Mouse (Mus musculus): Measurements from ENCODE around the gene Gm20683. TPM values are rescaled to one million over a fixed set of nuclear protein-coding genes. Genes with fewer than 3 reads are reported as not detected.

Gm20683 gene
- polyA plus RNA-seq, 1 experiment from 2014 or later = 14.8 TPM

- ATAC-seq = no peak
- Histone ChIP-seq H3K4me2 (ENCODE audit: low read length) (no peak overlapping the region), H3K36me3 (ENCODE audit: control insufficient read depth, insufficient read depth, low read length) (peaks cover 25% of the 10 kb centered on the region), H3K27me3 (replicated peaks; ENCODE audit: control insufficient read depth, insufficient read depth, low read length) (no peaks in the 10 kb centered on the region), H3K9ac (ENCODE audit: low read depth, low read length) (no peak overlapping the region), H3K4me3 (ENCODE audit: low read length) (no peak overlapping the region), H3K9me3 (ENCODE audit: control insufficient read depth, low read length) (no peaks in the 10 kb centered on the region), H3K27ac (ENCODE audit: low read depth, low read length) (no peak overlapping the region), H3K4me1 (ENCODE audit: control insufficient read depth, insufficient read depth, low read depth, low read length) (peaks cover 17% of the 10 kb centered on the region)
- 11% methylated on average over 5 of the region's 5 CpGs for WGBS
Measured at GRCm38 (mm10) chr17:25880913-25881641, 39.5 kb upstream of the Gm20683 start.

DNA sequence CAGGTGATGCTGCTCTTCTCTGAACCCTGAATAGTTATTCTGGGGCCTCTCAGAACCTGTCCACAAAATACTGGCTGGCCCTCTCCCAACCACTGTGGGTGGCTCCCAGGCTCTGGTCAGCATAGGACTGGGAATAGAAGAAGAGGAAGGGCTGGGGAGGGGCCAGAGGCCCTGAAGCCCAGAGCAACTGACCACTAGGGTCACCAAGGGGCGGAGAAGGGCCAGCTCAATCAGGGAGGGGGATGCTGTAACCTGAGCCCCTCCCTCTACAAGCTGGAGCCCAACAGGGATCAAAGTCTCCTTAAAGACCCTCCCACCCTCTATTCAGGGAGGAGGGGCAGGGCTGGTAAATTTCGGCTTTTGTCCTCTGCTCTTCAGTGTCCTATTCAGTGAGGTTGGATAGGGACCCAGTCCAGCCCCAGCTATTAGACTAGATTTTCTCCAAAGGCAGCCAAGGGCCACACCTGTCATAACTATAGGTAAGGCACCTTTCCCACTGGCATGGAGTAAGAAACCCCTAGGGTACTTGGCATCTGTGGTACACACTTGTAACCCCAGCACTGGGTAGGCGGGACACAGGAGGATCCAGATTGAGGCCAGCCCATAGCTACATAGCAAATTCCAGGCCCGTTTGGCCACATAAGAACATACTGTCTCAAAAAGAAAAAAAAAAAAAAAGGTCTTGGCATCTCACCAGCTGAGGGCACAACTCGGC, 38.8 kb upstream of the Gm20683 start, which contains the start of gene Wfikkn1:
Gene Wfikkn1, minus strand, starts transcription at position 663 of the 715 bp plus-strand sequence.
- no peak within 1 kb of the TSS for H3K4me3 ChIP-seq (ENCODE audit: low read length)
- 22% methylated on average over 5 of the region's 5 CpGs for WGBS
- H3K36me3 ChIP-seq (ENCODE audit: control insufficient read depth, insufficient read depth, low read length) = peaks cover 25% of the 10 kb centered on the region
- H3K9ac ChIP-seq (ENCODE audit: low read depth, low read length) = no peak within 1 kb of the TSS
- H3K27me3 ChIP-seq (replicated peaks; ENCODE audit: control insufficient read depth, insufficient read depth, low read length) = no peaks in the 10 kb centered on the region
- H3K27ac ChIP-seq (ENCODE audit: low read depth, low read length) = no peak within 1 kb of the TSS
- ATAC-seq = no peak
- H3K4me1 ChIP-seq (ENCODE audit: control insufficient read depth, insufficient read depth, low read depth, low read length) = peaks cover 19% of the 10 kb centered on the region
- H3K4me2 ChIP-seq (ENCODE audit: low read length) = no peak within 1 kb of the TSS
- no peaks in the 10 kb centered on the region for H3K9me3 ChIP-seq (ENCODE audit: control insufficient read depth, low read length)

GRCm38 (mm10) chr17:25879750-25880149, 38.2 kb upstream of the Gm20683 start:
- Histone ChIP-seq H3K4me2 (ENCODE audit: low read length) (no peak overlapping the region), H3K4me3 (ENCODE audit: low read length) (no peak overlapping the region), H3K27me3 (replicated peaks; ENCODE audit: control insufficient read depth, insufficient read depth, low read length) (no peaks in the 10 kb centered on the region), H3K27ac (ENCODE audit: low read depth, low read length) (no peak overlapping the region), H3K9me3 (ENCODE audit: control insufficient read depth, low read length) (no peaks in the 10 kb centered on the region), H3K9ac (ENCODE audit: low read depth, low read length) (no peak overlapping the region), H3K36me3 (ENCODE audit: control insufficient read depth, insufficient read depth, low read length) (peaks cover 25% of the 10 kb centered on the region), H3K4me1 (ENCODE audit: control insufficient read depth, insufficient read depth, low read depth, low read length) (peaks cover 19% of the 10 kb centered on the region)
- WGBS = 64% methylated on average over 8 of the region's 8 CpGs
- no peak for ATAC-seq

GRCm38 (mm10) chr17:25879261-25879660, 37.7 kb upstream of the Gm20683 start:
- H3K27me3 ChIP-seq (replicated peaks; ENCODE audit: control insufficient read depth, insufficient read depth, low read length) = no peaks in the 10 kb centered on the region
- H3K4me2 ChIP-seq (ENCODE audit: low read length) = no peak overlapping the region
- 32% methylated on average over 4 of the region's 4 CpGs for WGBS
- no peak overlapping the region for H3K27ac ChIP-seq (ENCODE audit: low read depth, low read length)
- peaks cover 20% of the 10 kb centered on the region for H3K4me1 ChIP-seq (ENCODE audit: control insufficient read depth, insufficient read depth, low read depth, low read length)
- H3K9me3 ChIP-seq (ENCODE audit: control insufficient read depth, low read length) = no peaks in the 10 kb centered on the region
- ATAC-seq = no peak
- H3K4me3 ChIP-seq (ENCODE audit: low read length) = no peak overlapping the region
- H3K36me3 ChIP-seq (ENCODE audit: control insufficient read depth, insufficient read depth, low read length) = peaks cover 23% of the 10 kb centered on the region
- no peak overlapping the region for H3K9ac ChIP-seq (ENCODE audit: low read depth, low read length)

DNA sequence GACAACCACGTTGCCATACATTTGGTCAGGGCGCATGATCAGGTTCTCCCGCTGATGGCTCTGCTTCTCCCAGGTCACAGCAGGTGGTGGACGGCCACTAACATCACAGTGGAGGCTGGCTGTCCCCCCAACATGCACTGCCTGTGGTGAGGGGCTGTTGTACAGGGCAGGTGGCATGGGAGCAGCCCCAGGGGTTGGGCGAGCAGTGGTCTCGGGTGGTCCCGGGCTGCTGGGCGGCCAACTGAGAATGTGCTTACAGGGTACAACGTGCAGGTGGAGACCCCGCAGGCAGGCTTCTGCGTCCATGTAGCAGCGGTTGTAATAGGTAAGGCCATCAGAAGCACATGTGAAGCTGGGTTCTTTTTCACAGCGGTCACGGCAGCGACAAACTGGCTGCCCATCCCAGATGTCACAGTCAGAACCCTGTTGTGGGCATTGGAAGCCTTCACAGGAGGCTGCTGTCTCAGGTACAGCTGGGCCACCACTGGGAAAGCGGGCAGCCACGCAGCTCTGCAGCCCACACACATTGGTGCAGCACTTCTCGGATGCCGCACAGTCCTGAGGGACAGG, 37.1 kb upstream of the Gm20683 start:
- Histone ChIP-seq H3K9me3 (ENCODE audit: control insufficient read depth, low read length) (no peaks in the 10 kb centered on the region), H3K9ac (ENCODE audit: low read depth, low read length) (no peak overlapping the region), H3K4me2 (ENCODE audit: low read length) (no peak overlapping the region), H3K27ac (ENCODE audit: low read depth, low read length) (no peak overlapping the region), H3K36me3 (ENCODE audit: control insufficient read depth, insufficient read depth, low read length) (peaks cover 20% of the 10 kb centered on the region), H3K27me3 (replicated peaks; ENCODE audit: control insufficient read depth, insufficient read depth, low read length) (no peaks in the 10 kb centered on the region), H3K4me3 (ENCODE audit: low read length) (no peak overlapping the region), H3K4me1 (ENCODE audit: control insufficient read depth, insufficient read depth, low read depth, low read length) (peaks cover 26% of the 10 kb centered on the region)
- WGBS = 85% methylated on average over 19 of the region's 19 CpGs
- ATAC-seq = no peak

DNA sequence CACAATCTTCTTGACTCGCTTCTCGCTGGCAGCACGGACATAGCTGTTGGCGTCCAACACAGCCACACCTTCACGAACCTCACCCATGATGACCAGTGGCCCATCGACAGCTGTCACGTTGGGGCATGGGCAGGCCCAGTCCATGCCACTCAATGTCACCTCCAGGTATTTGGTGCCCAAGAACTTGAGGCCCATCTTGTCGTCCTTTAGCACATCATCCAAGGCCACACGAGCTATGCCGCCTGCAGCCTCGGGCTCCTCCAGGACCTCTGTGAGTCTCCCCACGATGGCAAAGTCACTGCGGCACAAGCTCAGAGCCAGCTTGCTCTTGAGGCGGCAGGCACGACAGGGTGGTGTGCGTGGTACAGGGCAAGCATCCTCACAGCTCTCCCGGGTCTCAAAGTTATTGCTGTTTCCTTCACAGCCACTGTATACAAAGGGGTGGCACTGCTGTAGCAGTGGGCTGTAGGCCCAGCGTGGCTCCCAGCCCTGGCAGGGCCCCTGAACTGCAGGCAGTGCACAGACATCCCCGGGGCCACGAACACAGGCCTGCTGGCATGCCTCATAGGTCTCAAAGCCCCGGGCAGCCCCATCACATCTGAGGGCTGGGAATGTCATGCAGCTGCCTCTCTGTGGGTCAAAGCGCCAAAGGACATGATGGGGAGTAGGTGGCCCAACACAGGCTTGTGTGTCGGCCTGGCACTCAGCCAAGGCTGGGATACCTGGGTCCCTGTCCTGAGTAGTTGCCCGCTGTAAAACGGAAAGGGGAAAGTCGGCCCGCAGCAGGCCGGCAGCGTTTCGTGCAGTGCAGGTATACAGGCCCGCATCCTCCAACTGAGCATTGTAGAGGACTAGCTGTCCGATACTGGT, 36.4 kb upstream of the Gm20683 start:
- no peaks in the 10 kb centered on the region for H3K27me3 ChIP-seq (replicated peaks; ENCODE audit: control insufficient read depth, insufficient read depth, low read length)
- H3K4me3 ChIP-seq (ENCODE audit: low read length) = no peak overlapping the region
- no peak for ATAC-seq
- no peak overlapping the region for H3K9ac ChIP-seq (ENCODE audit: low read depth, low read length)
- H3K9me3 ChIP-seq (ENCODE audit: control insufficient read depth, low read length) = no peaks in the 10 kb centered on the region
- H3K36me3 ChIP-seq (ENCODE audit: control insufficient read depth, insufficient read depth, low read length) = peaks cover 15% of the 10 kb centered on the region
- peaks cover 26% of the 10 kb centered on the region for H3K4me1 ChIP-seq (ENCODE audit: control insufficient read depth, insufficient read depth, low read depth, low read length)
- WGBS = 92% methylated on average over 32 of the region's 32 CpGs
- H3K4me2 ChIP-seq (ENCODE audit: low read length) = no peak overlapping the region
- H3K27ac ChIP-seq (ENCODE audit: low read depth, low read length) = no peak overlapping the region

DNA sequence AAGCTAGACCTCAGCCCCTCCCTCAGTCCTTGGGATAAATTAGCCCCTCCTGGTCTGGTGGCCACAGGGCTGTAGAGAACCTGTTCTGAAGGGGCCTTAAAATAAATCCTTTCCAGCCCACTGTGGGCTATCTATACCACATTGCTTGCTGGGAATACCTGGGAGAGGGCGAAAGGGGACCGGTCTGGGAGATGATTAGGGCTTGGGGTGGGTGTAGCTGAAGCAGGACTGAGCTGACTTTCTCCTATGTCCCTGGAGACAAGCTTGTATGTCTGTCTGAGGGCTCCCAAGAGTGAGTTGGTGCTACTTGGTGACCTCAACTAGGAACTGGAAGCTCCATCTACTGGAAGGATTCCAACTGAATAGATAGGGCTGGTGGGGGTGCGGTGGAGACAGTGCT, 35.5 kb upstream of the Gm20683 start:
- Histone ChIP-seq H3K27me3 (replicated peaks; ENCODE audit: control insufficient read depth, insufficient read depth, low read length) (no peaks in the 10 kb centered on the region), H3K9ac (ENCODE audit: low read depth, low read length) (no peak overlapping the region), H3K4me1 (ENCODE audit: control insufficient read depth, insufficient read depth, low read depth, low read length) (peaks cover 26% of the 10 kb centered on the region), H3K4me2 (ENCODE audit: low read length) (no peak overlapping the region), H3K27ac (ENCODE audit: low read depth, low read length) (no peak overlapping the region), H3K9me3 (ENCODE audit: control insufficient read depth, low read length) (no peaks in the 10 kb centered on the region), H3K4me3 (ENCODE audit: low read length) (no peak overlapping the region), H3K36me3 (ENCODE audit: control insufficient read depth, insufficient read depth, low read length) (peaks cover 15% of the 10 kb centered on the region)
- no peak for ATAC-seq
- 92% methylated on average over 3 of the region's 3 CpGs for WGBS

DNA sequence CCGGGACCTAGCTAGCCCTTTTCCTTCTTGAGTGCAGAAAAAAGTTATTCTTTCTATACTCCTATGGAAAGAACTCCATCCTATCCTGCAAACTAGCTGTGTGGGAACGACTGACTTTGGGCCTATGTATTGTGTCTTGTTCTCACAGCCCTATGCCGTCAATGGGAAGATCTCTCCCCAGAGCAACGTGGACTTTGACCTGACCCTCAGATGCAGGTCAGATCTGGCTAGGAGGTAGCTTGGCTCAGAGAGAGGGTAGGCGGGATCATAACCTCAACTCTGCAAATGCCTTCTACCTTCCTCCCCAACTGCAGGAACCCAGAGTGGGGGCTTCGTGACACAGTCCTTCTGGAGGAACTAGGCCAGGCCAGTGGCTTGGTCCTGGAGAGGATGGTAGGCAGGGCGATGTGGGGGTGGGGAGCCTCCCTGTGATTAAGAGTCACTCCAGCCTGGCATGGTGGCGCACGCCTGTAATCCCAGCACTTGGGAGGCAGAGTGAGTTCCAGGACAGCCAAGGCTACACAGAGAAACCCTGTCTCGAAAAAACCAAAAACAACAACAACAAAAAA, 34.9 kb upstream of the Gm20683 start:
- no peaks in the 10 kb centered on the region for H3K27me3 ChIP-seq (replicated peaks; ENCODE audit: control insufficient read depth, insufficient read depth, low read length)
- H3K27ac ChIP-seq (ENCODE audit: low read depth, low read length) = peak overlapping the region; percentile 97
- 61% methylated on average over 10 of the region's 10 CpGs for WGBS
- peaks cover 15% of the 10 kb centered on the region for H3K36me3 ChIP-seq (ENCODE audit: control insufficient read depth, insufficient read depth, low read length)
- H3K4me3 ChIP-seq (ENCODE audit: low read length) = peak overlapping the region; percentile 86
- no peak for ATAC-seq
- H3K4me1 ChIP-seq (ENCODE audit: control insufficient read depth, insufficient read depth, low read depth, low read length) = peaks cover 26% of the 10 kb centered on the region
- H3K4me2 ChIP-seq (ENCODE audit: low read length) = peak overlapping the region; percentile 94
- H3K9ac ChIP-seq (ENCODE audit: low read depth, low read length) = peak overlapping the region; percentile 93
- no peaks in the 10 kb centered on the region for H3K9me3 ChIP-seq (ENCODE audit: control insufficient read depth, low read length)
